18 mouse cellular contexts compared by ENCODE assay signal in genomic region chr12:9872236-9872635, GRCm38 (mm10).
A peak's percentile ranks its signal among the peaks of the same experiment; 100 is the strongest.
DNase-seq lines count a peak whose midpoint lies in the region; ATAC-seq and TF ChIP-seq lines count a peak whose summit lies in the region.
"Had no signal": no experiment of that assay in that cellular context is flagged by ENCODE, and none has a peak within 500 bp of the region (broad histone marks: within the 10 kb centered on the region; RNA-seq: fewer than 3 reads in every experiment).

No protein-coding gene starts in this region.

- no peak for ATAC-seq in midbrain, embryonic 16.5 days
- ATAC-seq: inflammation-experienced regulatory T-cells, adult 6 months had no signal

- no peaks in the 10 kb centered on the region for H3K4me1 ChIP-seq in kidney, adult 2 months (ENCODE audit: control insufficient read depth, insufficient read depth, low read length)
- no peaks in the 10 kb centered on the region for H3K4me1 ChIP-seq in midbrain, embryonic 16.5 days (ENCODE audit: control insufficient read depth, insufficient read depth, low read length)
- H3K4me1 ChIP-seq: embryonic facial prominence, embryonic 12.5 days; kidney, embryonic 15.5 days; megakaryocyte, embryonic 14.5 days; neural tube, embryonic 15.5 days had no signal

- TF ChIP-seq CTCF in kidney, adult 2 months (conservative IDR thresholded peaks at IDR 0.05; ENCODE audit: insufficient read depth, insufficient read length, low read depth, low read length), result no peak

- no peaks in the 10 kb centered on the region for H3K9me3 ChIP-seq in midbrain, embryonic 16.5 days (replicated peaks; ENCODE audit: control insufficient read depth, low read length, poor library complexity, severe bottlenecking)
- H3K9me3 ChIP-seq: embryonic facial prominence, embryonic 12.5 days; kidney, embryonic 15.5 days; megakaryocyte, embryonic 14.5 days; neural tube, embryonic 15.5 days had no signal

- no peaks in the 10 kb centered on the region for H3K36me3 ChIP-seq in kidney, adult 2 months (ENCODE audit: control insufficient read depth, insufficient read depth, low read length)
- H3K36me3 ChIP-seq in midbrain, embryonic 16.5 days (ENCODE audit: control insufficient read depth, insufficient read depth, low read length), result no peaks in the 10 kb centered on the region
- H3K36me3 ChIP-seq: embryonic facial prominence, embryonic 12.5 days; kidney, embryonic 15.5 days; neural tube, embryonic 15.5 days had no signal

- TF ChIP-seq POLR2A in kidney, adult 2 months (IDR thresholded peaks at IDR 0.05; ENCODE audit: low read depth, low read length), result no peak

- no peaks in the 10 kb centered on the region for H3K27me3 ChIP-seq in kidney, adult 2 months (replicated peaks; ENCODE audit: control insufficient read depth, insufficient read depth, low read length)
- no peaks in the 10 kb centered on the region for H3K27me3 ChIP-seq in midbrain, embryonic 16.5 days (ENCODE audit: control insufficient read depth, insufficient read depth, low read depth, low read length)
- H3K27me3 ChIP-seq: embryonic facial prominence, embryonic 12.5 days; kidney, embryonic 15.5 days; megakaryocyte, embryonic 14.5 days; neural tube, embryonic 15.5 days had no signal

- 90% methylated on average over 4 of the region's 4 CpGs for WGBS in kidney, adult 2 months
- WGBS in midbrain, embryonic 16.5 days, result 91% methylated on average over 4 of the region's 4 CpGs

- DNase-seq in kidney, adult 2 months, result peak; percentile 1
- no peak for DNase-seq in kidney, postnatal 25 days
- DNase-seq in Muller cell, postnatal 12 days (ENCODE audit: inconsistent ontology term), result peak; percentile 19
- peak; percentile 24 for DNase-seq in brain, embryonic 18.5 days (ENCODE audit: low read depth, low spot score)
- peak; percentile 83 to 86 for DNase-seq in cerebellum, postnatal 10 days
- no peak for DNase-seq in adrenal gland, postnatal 25 days
- DNase-seq: adrenal gland, postnatal 14 days; gastrocnemius, postnatal 25 days; heart, postnatal 10 days; layer of hippocampus, adult 9-11 months; lung, postnatal 10 days had no signal

- H3K9ac ChIP-seq in midbrain, embryonic 16.5 days (ENCODE audit: low read depth, low read length), result no peak overlapping the region
- H3K9ac ChIP-seq: embryonic facial prominence, embryonic 12.5 days; kidney, embryonic 15.5 days; liver, embryonic 14.5 days; neural tube, embryonic 15.5 days had no signal

- no peak overlapping the region for H3K4me2 ChIP-seq in midbrain, embryonic 16.5 days (ENCODE audit: low read length)
- H3K4me2 ChIP-seq: embryonic facial prominence, embryonic 12.5 days; kidney, embryonic 15.5 days; neural tube, embryonic 15.5 days had no signal

- no peak overlapping the region for H3K27ac ChIP-seq in kidney, adult 2 months (ENCODE audit: insufficient read depth, low read depth, low read length)
- H3K27ac ChIP-seq in midbrain, embryonic 16.5 days (ENCODE audit: low read length), result no peak overlapping the region
- H3K27ac ChIP-seq: embryonic facial prominence, embryonic 12.5 days; kidney, embryonic 15.5 days; liver, embryonic 14.5 days; neural tube, embryonic 15.5 days had no signal

- no peak overlapping the region for H3K4me3 ChIP-seq in kidney, adult 2 months (ENCODE audit: insufficient read depth, low read depth, low read length)
- H3K4me3 ChIP-seq in midbrain, embryonic 16.5 days (ENCODE audit: low read depth, low read length), result no peak overlapping the region
- H3K4me3 ChIP-seq: embryonic facial prominence, embryonic 12.5 days; kidney, embryonic 15.5 days; megakaryocyte, embryonic 14.5 days; neural tube, embryonic 15.5 days had no signal

Comparison
In these comparisons a context has a peak if more than half of its experiments do, and no peak if none do; other contexts are left out.
1. DNase-seq: peak in kidney, adult 2 months (single experiment), Muller cell, postnatal 12 days (single experiment), brain, embryonic 18.5 days (single experiment) and cerebellum, postnatal 10 days (2 of 2); none in kidney, postnatal 25 days (0 of 2) and adrenal gland, postnatal 25 days (single experiment).